Mouse (Mus musculus): ENCODE measurements around the gene Acsl3. TPM values are rescaled to one million over a fixed set of nuclear protein-coding genes. Genes with fewer than 3 reads are reported as not detected.

Acsl3 gene
- polyA plus RNA-seq, 1 experiment from 2014 or later = 55.2 TPM

DNA sequence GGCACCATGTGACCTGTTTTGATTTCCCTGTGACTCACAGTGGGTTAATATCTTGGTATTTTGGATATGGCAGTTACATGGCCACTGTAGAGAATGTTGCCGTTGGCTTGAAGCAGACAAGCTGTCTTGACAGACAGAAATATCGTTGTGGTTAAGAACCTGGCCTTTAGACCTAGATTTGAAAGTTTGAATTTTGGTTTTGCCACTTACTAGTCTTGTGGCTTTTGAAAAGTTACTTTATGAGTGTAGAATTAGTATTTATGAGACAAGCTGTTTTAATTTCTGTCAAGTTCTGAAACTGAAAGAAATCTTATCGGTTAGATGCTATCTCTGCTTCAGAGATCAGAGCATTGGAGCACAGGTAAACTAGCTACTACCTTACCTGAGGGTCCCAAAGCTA is 24.7 kb downstream of the Acsl3 start:
- Histone ChIP-seq H3K4me2 (ENCODE audit: low read length) (no peak overlapping the region), H3K9ac (ENCODE audit: low read depth, low read length) (no peak overlapping the region), H3K27ac (no peak overlapping the region), H3K36me3 (ENCODE audit: insufficient read depth, low read length) (no peaks in the 10 kb centered on the region), H3K4me1 (replicated peaks; ENCODE audit: insufficient read depth, low read length) (no peaks in the 10 kb centered on the region), H3K4me3 (replicated peaks; ENCODE audit: low read depth, low read length) (no peak overlapping the region), H3K27me3 (ENCODE audit: insufficient read depth, low read length) (no peaks in the 10 kb centered on the region), H3K9me3 (replicated peaks; ENCODE audit: low read length) (no peaks in the 10 kb centered on the region)
- no peak for TF ChIP-seq CTCF (IDR thresholded peaks at IDR 0.05; ENCODE audit: low read depth)
- 81% methylated on average over 3 of the region's 3 CpGs for WGBS
- DNase-seq (ENCODE audit: low spot score) = no peak
- ATAC-seq (replicated peaks; ENCODE audit: low FRiP score, low read depth) = no peak

DNA sequence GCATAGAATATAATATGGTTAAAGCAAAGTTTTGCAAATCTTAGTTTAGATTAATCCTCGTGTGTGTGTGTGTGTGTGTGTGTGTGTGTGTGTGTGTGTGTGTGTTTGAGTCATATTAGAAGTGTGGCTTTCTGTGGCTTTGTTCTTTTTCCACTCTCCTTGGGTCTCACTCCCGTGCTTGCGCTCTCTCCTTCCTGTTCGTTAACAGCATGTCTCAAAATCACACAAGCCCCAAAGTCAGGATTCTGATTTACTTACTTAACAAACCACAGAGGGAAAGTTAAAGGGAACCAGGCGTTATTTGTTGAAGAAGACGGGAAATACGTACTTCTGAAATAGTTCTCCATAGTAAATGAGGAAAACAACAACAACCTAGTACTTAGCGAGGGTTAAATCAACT is 26.5 kb downstream of the Acsl3 start:
- 84% methylated on average over 8 of the region's 8 CpGs for WGBS
- no peak overlapping the region for H3K27ac ChIP-seq
- ATAC-seq (replicated peaks; ENCODE audit: low FRiP score, low read depth) (no peak), DNase-seq (ENCODE audit: low spot score) (no peak)
- H3K27me3 ChIP-seq (ENCODE audit: insufficient read depth, low read length) = no peaks in the 10 kb centered on the region
- no peak overlapping the region for H3K9ac ChIP-seq (ENCODE audit: low read depth, low read length)
- H3K9me3 ChIP-seq (replicated peaks; ENCODE audit: low read length) = no peaks in the 10 kb centered on the region
- no peak for TF ChIP-seq CTCF (IDR thresholded peaks at IDR 0.05; ENCODE audit: low read depth)
- H3K4me3 ChIP-seq (replicated peaks; ENCODE audit: low read depth, low read length) = no peak overlapping the region
- H3K36me3 ChIP-seq (ENCODE audit: insufficient read depth, low read length) = no peaks in the 10 kb centered on the region
- no peaks in the 10 kb centered on the region for H3K4me1 ChIP-seq (replicated peaks; ENCODE audit: insufficient read depth, low read length)
- no peak overlapping the region for H3K4me2 ChIP-seq (ENCODE audit: low read length)

GRCm38 (mm10) chr1:78686872-78687271 is 29.2 kb downstream of the Acsl3 start:
- H3K27ac ChIP-seq = no peak overlapping the region
- DNase-seq (ENCODE audit: low spot score) (peak; percentile 45), ATAC-seq (replicated peaks; ENCODE audit: low FRiP score, low read depth) (no peak)
- H3K4me2 ChIP-seq (ENCODE audit: low read length) = no peak overlapping the region
- no peaks in the 10 kb centered on the region for H3K27me3 ChIP-seq (ENCODE audit: insufficient read depth, low read length)
- H3K4me1 ChIP-seq (replicated peaks; ENCODE audit: insufficient read depth, low read length) = no peaks in the 10 kb centered on the region
- H3K9ac ChIP-seq (ENCODE audit: low read depth, low read length) = no peak overlapping the region
- H3K4me3 ChIP-seq (replicated peaks; ENCODE audit: low read depth, low read length) = no peak overlapping the region
- H3K36me3 ChIP-seq (ENCODE audit: insufficient read depth, low read length) = peaks cover 4% of the 10 kb centered on the region; the same call in 1 of the 2 replicates
- H3K9me3 ChIP-seq (replicated peaks; ENCODE audit: low read length) = no peaks in the 10 kb centered on the region
- TF ChIP-seq CTCF (IDR thresholded peaks at IDR 0.05; ENCODE audit: low read depth) = peak; percentile 69

DNA sequence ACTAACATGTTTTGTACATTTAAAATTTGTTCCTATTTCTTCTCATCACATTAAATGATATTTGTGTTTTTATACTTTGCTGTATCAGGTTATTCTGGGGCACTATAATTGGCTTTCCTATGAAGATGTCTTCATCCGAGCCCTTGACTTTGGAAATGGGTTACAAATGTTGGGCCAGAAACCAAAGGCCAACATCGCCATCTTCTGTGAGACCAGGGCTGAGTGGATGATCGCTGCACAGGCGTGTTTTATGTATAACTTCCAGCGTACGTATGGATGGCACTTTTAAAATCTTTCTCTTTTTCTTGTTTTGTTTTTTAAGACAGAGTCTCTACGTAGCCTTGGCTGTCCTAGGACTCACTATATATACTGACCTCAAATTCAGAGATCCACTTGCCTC is 30.5 kb downstream of the Acsl3 start:
- Histone ChIP-seq H3K36me3 (ENCODE audit: insufficient read depth, low read length) (peaks cover 12% of the 10 kb centered on the region), H3K4me2 (ENCODE audit: low read length) (no peak overlapping the region), H3K9ac (ENCODE audit: low read depth, low read length) (no peak overlapping the region), H3K4me3 (replicated peaks; ENCODE audit: low read depth, low read length) (no peak overlapping the region), H3K27me3 (ENCODE audit: insufficient read depth, low read length) (no peaks in the 10 kb centered on the region), H3K27ac (no peak overlapping the region), H3K9me3 (replicated peaks; ENCODE audit: low read length) (no peaks in the 10 kb centered on the region), H3K4me1 (replicated peaks; ENCODE audit: insufficient read depth, low read length) (no peaks in the 10 kb centered on the region)
- TF ChIP-seq CTCF (IDR thresholded peaks at IDR 0.05; ENCODE audit: low read depth) = peak; percentile 35; the same call in 1 of the 2 replicates
- WGBS = 87% methylated on average over 7 of the region's 7 CpGs
- DNase-seq (ENCODE audit: low spot score) = no peak
- no peak for ATAC-seq (replicated peaks; ENCODE audit: low FRiP score, low read depth)

DNA sequence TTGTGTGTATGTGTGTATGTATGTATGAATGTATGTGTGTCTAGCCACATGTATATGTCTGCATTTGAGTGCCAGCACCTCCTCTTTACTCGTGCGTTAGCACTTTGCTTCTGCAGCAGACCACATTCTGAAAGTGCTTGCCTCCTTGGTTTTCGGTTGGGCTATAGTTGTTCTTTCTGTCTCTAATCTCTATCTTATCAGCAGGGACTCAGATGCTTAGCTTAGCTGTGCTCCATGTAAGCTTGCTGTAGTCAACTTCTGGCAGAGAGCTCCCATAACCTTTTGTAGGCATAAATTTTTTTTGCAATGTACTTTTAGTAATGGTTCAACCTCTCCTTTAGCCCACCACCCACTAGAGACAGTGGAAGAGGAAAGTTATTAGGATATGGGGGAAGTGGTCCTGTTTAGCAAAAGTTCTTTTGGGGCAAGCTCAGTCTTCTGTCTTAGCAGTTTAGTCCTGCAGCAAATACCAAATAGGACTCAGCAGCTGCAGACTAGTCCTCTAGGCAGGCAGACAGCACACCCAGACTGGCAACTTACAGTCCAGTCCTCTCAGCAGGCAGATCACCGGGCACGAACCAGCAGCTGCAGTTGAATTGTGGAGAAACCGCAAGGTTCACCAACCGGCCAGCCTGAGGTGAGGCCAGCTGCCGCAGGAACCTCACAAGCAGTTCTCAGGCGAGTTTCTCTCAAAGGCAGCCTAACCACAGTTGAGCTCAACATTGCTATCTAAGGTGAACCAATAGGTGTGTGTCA is 37.1 kb downstream of the Acsl3 start:
- Histone ChIP-seq H3K4me1 (replicated peaks; ENCODE audit: insufficient read depth, low read length) (no peaks in the 10 kb centered on the region), H3K9me3 (replicated peaks; ENCODE audit: low read length) (no peaks in the 10 kb centered on the region), H3K9ac (ENCODE audit: low read depth, low read length) (no peak overlapping the region), H3K4me3 (replicated peaks; ENCODE audit: low read depth, low read length) (no peak overlapping the region), H3K4me2 (ENCODE audit: low read length) (no peak overlapping the region), H3K36me3 (ENCODE audit: insufficient read depth, low read length) (peaks cover 33% of the 10 kb centered on the region), H3K27me3 (ENCODE audit: insufficient read depth, low read length) (no peaks in the 10 kb centered on the region), H3K27ac (no peak overlapping the region)
- 93% methylated on average over 9 of the region's 9 CpGs for WGBS
- DNase-seq (ENCODE audit: low spot score) (no peak), ATAC-seq (replicated peaks; ENCODE audit: low FRiP score, low read depth) (no peak)
- TF ChIP-seq CTCF (IDR thresholded peaks at IDR 0.05; ENCODE audit: low read depth) = no peak

GRCm38 (mm10) chr1:78696305-78696704 is 38.7 kb downstream of the Acsl3 start:
- no peak overlapping the region for H3K4me2 ChIP-seq (ENCODE audit: low read length)
- no peaks in the 10 kb centered on the region for H3K4me1 ChIP-seq (replicated peaks; ENCODE audit: insufficient read depth, low read length)
- TF ChIP-seq CTCF (IDR thresholded peaks at IDR 0.05; ENCODE audit: low read depth) = no peak
- no peak overlapping the region for H3K9ac ChIP-seq (ENCODE audit: low read depth, low read length)
- peaks cover 32% of the 10 kb centered on the region for H3K36me3 ChIP-seq (ENCODE audit: insufficient read depth, low read length)
- DNase-seq (ENCODE audit: low spot score) (no peak), ATAC-seq (replicated peaks; ENCODE audit: low FRiP score, low read depth) (no peak)
- no peak overlapping the region for H3K27ac ChIP-seq
- H3K4me3 ChIP-seq (replicated peaks; ENCODE audit: low read depth, low read length) = no peak overlapping the region
- H3K9me3 ChIP-seq (replicated peaks; ENCODE audit: low read length) = no peaks in the 10 kb centered on the region
- no peaks in the 10 kb centered on the region for H3K27me3 ChIP-seq (ENCODE audit: insufficient read depth, low read length)
- 64% methylated on average over 2 of the region's 2 CpGs for WGBS

GRCm38 (mm10) chr1:78696903-78697302 is 39.3 kb downstream of the Acsl3 start:
- Histone ChIP-seq H3K4me1 (replicated peaks; ENCODE audit: insufficient read depth, low read length) (no peaks in the 10 kb centered on the region), H3K4me3 (replicated peaks; ENCODE audit: low read depth, low read length) (no peak overlapping the region), H3K4me2 (ENCODE audit: low read length) (no peak overlapping the region), H3K27me3 (ENCODE audit: insufficient read depth, low read length) (no peaks in the 10 kb centered on the region), H3K9ac (ENCODE audit: low read depth, low read length) (no peak overlapping the region), H3K36me3 (ENCODE audit: insufficient read depth, low read length) (peaks cover 35% of the 10 kb centered on the region), H3K9me3 (replicated peaks; ENCODE audit: low read length) (no peaks in the 10 kb centered on the region), H3K27ac (no peak overlapping the region)
- DNase-seq (ENCODE audit: low spot score) = no peak
- TF ChIP-seq CTCF (IDR thresholded peaks at IDR 0.05; ENCODE audit: low read depth) = no peak
- no peak for ATAC-seq (replicated peaks; ENCODE audit: low FRiP score, low read depth)
- WGBS = 79% methylated on average over 5 of the region's 5 CpGs
